In the genomic region with DNA sequence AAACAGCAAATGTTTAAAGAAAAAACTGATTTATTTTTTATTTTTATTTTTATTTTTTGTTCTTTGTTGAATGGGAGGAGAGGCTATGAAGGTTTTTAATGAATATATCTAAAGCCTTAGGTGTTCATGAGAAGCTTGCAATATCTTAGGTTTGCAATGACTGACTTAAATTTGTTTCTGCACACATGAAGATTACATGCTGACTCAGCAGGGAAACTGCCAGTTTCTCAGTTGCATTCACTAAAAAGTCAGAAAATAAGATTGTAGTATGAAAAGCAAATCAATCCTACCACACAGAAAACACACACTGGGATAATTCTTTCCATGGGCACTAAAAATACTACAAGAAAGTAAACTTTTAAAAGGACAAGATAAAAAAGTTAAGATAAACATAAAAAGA, we compare ENCODE assay signal across 12 mouse cellular contexts. TPM values are rescaled to one million over a fixed set of nuclear protein-coding genes. Genes with fewer than 3 reads are reported as not detected.
A peak's percentile ranks its signal among the peaks of the same experiment; 100 is the strongest.
DNase-seq lines count a peak whose midpoint lies in the region; ATAC-seq lines count a peak whose summit lies in the region.
"Had no signal": no experiment of that assay in that cellular context is flagged by ENCODE, and none has a peak within 500 bp of the region (broad histone marks: within the 10 kb centered on the region; RNA-seq: fewer than 3 reads in every experiment).

No protein-coding gene starts in this region.

- ATAC-seq in kidney, embryonic 14.5 days (ENCODE audit: low FRiP score, low TSS enrichment) = no peak
- ATAC-seq in neural tube, embryonic 11.5 days (ENCODE audit: insufficient read depth, low FRiP score, low TSS enrichment) = no peak
- ATAC-seq in neural tube, embryonic 15.5 days (ENCODE audit: low FRiP score) = no peak
- ATAC-seq in forebrain, embryonic 15.5 days (replicated peaks) = no peak
- ATAC-seq: CD4-positive, CD25-positive, alpha-beta regulatory T cell, adult 4 months; inflammation-experienced regulatory T-cells, adult 6 months had no signal

- no peak overlapping the region for H3K9ac ChIP-seq in kidney, embryonic 14.5 days (ENCODE audit: low read depth, low read length)
- no peak overlapping the region for H3K9ac ChIP-seq in neural tube, embryonic 11.5 days (ENCODE audit: low read length)
- no peak overlapping the region for H3K9ac ChIP-seq in neural tube, embryonic 15.5 days (replicated peaks)
- H3K9ac ChIP-seq in forebrain, embryonic 15.5 days (replicated peaks) = no peak overlapping the region
- H3K9ac ChIP-seq: liver, embryonic 13.5 days; lung, embryonic 15.5 days had no signal

- no peak overlapping the region for H3K27ac ChIP-seq in kidney, embryonic 14.5 days (ENCODE audit: low read depth, low read length)
- peak overlapping the region; percentile 58; the same call in 1 of the 2 replicates for H3K27ac ChIP-seq in neural tube, embryonic 11.5 days (ENCODE audit: low read depth, low read length)
- no peak overlapping the region for H3K27ac ChIP-seq in neural tube, embryonic 15.5 days (replicated peaks)
- H3K27ac ChIP-seq in forebrain, embryonic 15.5 days (replicated peaks) = peak overlapping the region; percentile 95; the same call in 1 of the 2 replicates
- H3K27ac ChIP-seq: liver, embryonic 13.5 days; lung, embryonic 15.5 days had no signal

- no peak overlapping the region for H3K4me2 ChIP-seq in kidney, embryonic 14.5 days (replicated peaks; ENCODE audit: low read depth, low read length)
- H3K4me2 ChIP-seq in neural tube, embryonic 11.5 days (ENCODE audit: low read depth) = no peak overlapping the region
- H3K4me2 ChIP-seq in neural tube, embryonic 15.5 days = no peak overlapping the region; the same call in 1 of the 2 replicates
- no peak overlapping the region for H3K4me2 ChIP-seq in forebrain, embryonic 15.5 days (replicated peaks)
- H3K4me2 ChIP-seq: lung, embryonic 15.5 days had no signal

- H3K9me3 ChIP-seq in kidney, embryonic 14.5 days (ENCODE audit: control insufficient read depth, low read length) = no peaks in the 10 kb centered on the region
- H3K9me3 ChIP-seq in neural tube, embryonic 11.5 days (ENCODE audit: control insufficient read depth, low read length) = no peaks in the 10 kb centered on the region
- no peaks in the 10 kb centered on the region for H3K9me3 ChIP-seq in neural tube, embryonic 15.5 days (replicated peaks)
- no peaks in the 10 kb centered on the region for H3K9me3 ChIP-seq in forebrain, embryonic 15.5 days
- H3K9me3 ChIP-seq: liver, embryonic 13.5 days; lung, embryonic 15.5 days had no signal

- H3K4me3 ChIP-seq in kidney, embryonic 14.5 days (ENCODE audit: low read length) = no peak overlapping the region
- H3K4me3 ChIP-seq in neural tube, embryonic 11.5 days (ENCODE audit: low read depth, low read length) = no peak overlapping the region
- H3K4me3 ChIP-seq in neural tube, embryonic 15.5 days (replicated peaks) = no peak overlapping the region
- H3K4me3 ChIP-seq in forebrain, embryonic 15.5 days = no peak overlapping the region
- H3K4me3 ChIP-seq: liver, embryonic 13.5 days; lung, embryonic 15.5 days had no signal

- H3K27me3 ChIP-seq in kidney, embryonic 14.5 days (ENCODE audit: control insufficient read depth, insufficient read depth, low read length) = no peaks in the 10 kb centered on the region
- H3K27me3 ChIP-seq in neural tube, embryonic 11.5 days (ENCODE audit: control insufficient read depth, insufficient read depth, low read length) = no peaks in the 10 kb centered on the region
- H3K27me3 ChIP-seq in neural tube, embryonic 15.5 days (replicated peaks) = no peaks in the 10 kb centered on the region
- no peaks in the 10 kb centered on the region for H3K27me3 ChIP-seq in forebrain, embryonic 15.5 days
- H3K27me3 ChIP-seq: liver, embryonic 13.5 days; lung, embryonic 15.5 days had no signal

- intact Hi-C loops in gastrocnemius, postnatal 36 days (cut with DNase I) = no loop called here

- H3K4me1 ChIP-seq in kidney, embryonic 14.5 days (ENCODE audit: control insufficient read depth, insufficient read depth, low read length) = no peaks in the 10 kb centered on the region; the same call in 1 of the 2 replicates
- H3K4me1 ChIP-seq in neural tube, embryonic 11.5 days (ENCODE audit: control insufficient read depth, insufficient read depth, low read length) = no peaks in the 10 kb centered on the region; the same call in 1 of the 2 replicates
- peaks cover 18% of the 10 kb centered on the region for H3K4me1 ChIP-seq in neural tube, embryonic 15.5 days
- H3K4me1 ChIP-seq in forebrain, embryonic 15.5 days = peaks cover 23% of the 10 kb centered on the region

- no peaks in the 10 kb centered on the region for H3K36me3 ChIP-seq in kidney, embryonic 14.5 days (ENCODE audit: control insufficient read depth, insufficient read depth, low read length)
- H3K36me3 ChIP-seq in neural tube, embryonic 11.5 days (ENCODE audit: control insufficient read depth, insufficient read depth, low read length) = no peaks in the 10 kb centered on the region
- H3K36me3 ChIP-seq in neural tube, embryonic 15.5 days = no peaks in the 10 kb centered on the region
- H3K36me3 ChIP-seq in forebrain, embryonic 15.5 days = no peaks in the 10 kb centered on the region
- H3K36me3 ChIP-seq: liver, embryonic 13.5 days; lung, embryonic 15.5 days had no signal

- peak; percentile 16 for DNase-seq in kidney, adult 9 months
- DNase-seq in neural tube, embryonic 11.5 days (ENCODE audit: low spot score) = no peak
- no peak for DNase-seq in gastrocnemius, adult 8-10 months (ENCODE audit: low spot score in 2 of 2)
- no peak for DNase-seq in gastrocnemius, postnatal 36 days
- DNase-seq: liver, embryonic 13.5 days; thymus, adult 2 months had no signal

RNA-seq across cellular contexts. Expression of a gene that starts 39.6 kb away (rescaled TPM):
- 11.7 and 16.2 TPM in 2 replicates for polyA plus RNA-seq in kidney, embryonic 14.5 days (2014; fragmentation: Nextera tagmentation; extraction: Ambion mirVana)
- polyA plus RNA-seq in neural tube, embryonic 11.5 days (2014; fragmentation: Nextera tagmentation; extraction: Ambion mirVana) = 18.3 and 18.9 TPM in 2 replicates
- polyA plus RNA-seq in neural tube, embryonic 15.5 days (2015; fragmentation: Nextera tagmentation; extraction: Ambion mirVana) = 14.8 and 17.4 TPM in 2 replicates
- 27.1 TPM in 2 replicates for polyA plus RNA-seq in forebrain, embryonic 15.5 days (2015; fragmentation: Nextera tagmentation; extraction: Ambion mirVana)
- 10 to 100 TPM; 21.3 to 30.5 (median 24.0) TPM for total RNA-seq in gastrocnemius, adult 8-10 months (2022)
- 10 to 100 TPM; 15.7 to 20.5 TPM for total RNA-seq in gastrocnemius, postnatal 36 days (2021)

Comparison
In these comparisons a context has a peak if more than half of its experiments do, and no peak if none do; other contexts are left out.
1. H3K27ac ChIP-seq: peak in neural tube, embryonic 11.5 days (single experiment) and forebrain, embryonic 15.5 days (single experiment); none in kidney, embryonic 14.5 days (single experiment) and neural tube, embryonic 15.5 days (single experiment).